Mouse (Mus musculus) natural killer cell, adult 2 months (primary cell): ENCODE results near the gene Socs2.
A peak's percentile ranks its signal among the peaks of the same experiment; 100 is the strongest.
"Not testable (repeated sequence)": the region's sequence is repeated elsewhere in the genome, so short reads cannot be mapped to it uniquely, and the experiment has no call there.

Source experiments
- DNase-seq, 2 experiments: peaks; one replicate each; pipeline ENCODE4 v3.0.0; 2022; ENCODE audit warnings: low spot score in 2 of 2

Socs2 gene

GRCm38 (mm10) chr10:95394819-95395812 is 21.9 kb downstream of the Socs2 start:
- no peak for DNase-seq

DNA sequence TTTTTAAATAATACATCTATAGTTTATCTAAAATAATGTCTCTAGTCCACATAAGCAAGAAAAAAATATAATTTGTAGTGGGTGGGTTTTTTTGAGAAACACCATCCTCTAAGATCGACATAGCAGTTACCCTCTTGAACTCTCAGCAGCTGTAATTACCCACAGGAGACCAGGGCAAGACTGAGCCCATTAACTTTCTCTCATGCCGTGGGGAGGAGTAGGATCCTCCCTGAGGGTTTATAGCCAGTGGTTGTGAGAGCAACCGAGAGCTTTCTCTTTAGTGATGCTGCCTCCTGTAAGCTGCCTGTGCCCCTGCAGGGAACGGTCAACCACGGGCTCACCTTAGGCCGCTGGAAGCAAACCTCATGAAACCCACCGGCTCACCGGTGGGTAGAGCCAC is 24.9 kb downstream of the Socs2 start:
- no peak for DNase-seq

DNA sequence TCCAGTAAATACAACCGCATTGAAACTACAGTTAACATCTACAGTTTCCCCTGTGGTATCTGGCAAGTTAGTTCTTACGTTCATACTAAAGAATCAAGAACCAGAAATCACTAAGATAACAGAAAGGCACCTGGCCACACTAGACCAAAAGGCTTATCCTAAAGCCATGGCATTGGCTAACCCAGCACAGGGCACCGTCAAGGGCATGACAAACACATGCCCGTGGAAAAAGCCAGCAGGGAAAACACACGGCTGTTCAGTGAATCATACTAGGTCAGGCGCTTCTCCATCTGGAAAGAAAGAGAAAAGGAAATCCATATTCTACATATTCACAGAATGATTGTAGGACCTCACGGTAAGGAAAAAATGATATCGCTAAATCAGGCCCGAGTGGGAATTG is 26.1 kb downstream of the Socs2 start:
- no peak for DNase-seq

GRCm38 (mm10) chr10:95389805-95390204 is 27.2 kb downstream of the Socs2 start:
- not testable (repeated sequence) for DNase-seq

DNA sequence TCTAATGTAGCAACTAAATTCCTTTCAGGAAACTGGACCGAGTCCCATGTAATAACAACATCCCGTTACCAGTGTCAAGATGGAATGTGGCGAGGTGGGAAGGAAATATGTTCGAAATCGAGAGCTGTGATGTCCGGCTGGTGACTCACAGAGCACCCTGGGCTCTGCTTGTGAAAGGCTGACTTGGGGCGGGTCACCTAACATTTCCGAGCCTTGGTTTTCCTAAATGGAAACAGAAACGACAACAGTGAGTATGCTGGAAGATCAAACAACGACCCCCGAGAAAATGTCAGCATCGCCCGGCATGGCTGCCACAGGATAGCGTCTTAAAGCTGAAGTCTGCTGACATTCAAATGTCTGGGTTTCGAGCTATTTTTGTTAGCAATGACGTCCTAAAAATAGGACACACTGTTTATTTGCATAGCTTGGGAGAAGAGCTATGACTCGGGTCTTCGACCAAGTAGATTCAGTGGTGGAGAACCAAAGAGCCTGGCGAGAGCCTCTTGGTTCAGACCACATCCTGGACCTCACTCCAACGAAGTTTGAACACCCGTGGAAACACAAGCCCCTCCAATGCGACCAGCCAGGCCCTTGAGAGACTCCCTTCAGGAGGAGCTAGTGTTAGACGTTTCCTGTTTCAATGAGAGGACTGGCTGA is 28.0 kb downstream of the Socs2 start:
- DNase-seq = peak in 1 of 2 experiments; percentile 51

- no peak for DNase-seq
These were observed 30.5 kb downstream of the Socs2 start for GRCm38 (mm10) chr10:95386527-95386926.

- no peak for DNase-seq
These were observed 31.2 kb downstream of the Socs2 start for GRCm38 (mm10) chr10:95385801-95386203.

GRCm38 (mm10) chr10:95385081-95385480 is 31.9 kb downstream of the Socs2 start:
- no peak for DNase-seq

DNA sequence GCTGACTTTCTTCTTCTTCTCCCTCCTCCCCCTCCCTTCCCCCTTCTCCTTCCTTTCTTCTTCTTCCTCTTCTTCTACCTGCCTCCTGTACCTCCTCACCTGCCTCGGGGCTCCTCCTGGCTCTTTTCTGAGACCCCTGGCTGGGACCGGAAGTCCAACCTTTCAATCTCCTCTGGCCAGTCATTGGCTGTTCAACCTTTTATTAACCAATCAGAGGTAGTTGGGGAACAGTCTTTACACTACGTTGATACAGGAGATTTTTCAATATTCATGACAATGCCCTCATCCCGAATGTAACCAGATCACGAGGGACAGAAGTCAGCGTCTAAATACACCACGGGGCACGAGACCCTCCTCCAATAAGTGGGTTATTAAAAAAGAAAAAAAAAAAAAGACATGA is 32.5 kb downstream of the Socs2 start:
- no peak for DNase-seq

GRCm38 (mm10) chr10:95373340-95373739 is 43.6 kb downstream of the Socs2 start:
- DNase-seq = no peak

DNA sequence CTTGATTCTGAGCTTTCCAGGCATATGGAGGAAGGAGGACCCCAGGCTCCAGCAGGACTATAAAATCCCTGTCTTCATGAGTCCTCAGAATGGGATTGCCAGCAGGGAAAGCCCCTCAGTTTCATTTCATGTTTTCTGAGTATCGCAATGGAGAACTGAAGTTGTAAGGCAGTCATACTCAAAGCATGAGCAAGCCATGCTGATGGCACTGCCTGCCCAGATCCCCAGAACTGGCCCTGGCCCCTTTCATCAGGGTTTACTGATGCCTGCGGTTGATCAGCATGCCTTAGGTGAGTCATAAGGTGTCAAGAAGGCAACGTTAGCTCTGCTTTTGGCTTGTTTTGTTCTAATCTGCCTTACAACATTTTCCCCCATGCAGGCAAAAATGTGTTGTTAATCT is 45.0 kb downstream of the Socs2 start:
- peak in 1 of 2 experiments; percentile 61 for DNase-seq

DNA sequence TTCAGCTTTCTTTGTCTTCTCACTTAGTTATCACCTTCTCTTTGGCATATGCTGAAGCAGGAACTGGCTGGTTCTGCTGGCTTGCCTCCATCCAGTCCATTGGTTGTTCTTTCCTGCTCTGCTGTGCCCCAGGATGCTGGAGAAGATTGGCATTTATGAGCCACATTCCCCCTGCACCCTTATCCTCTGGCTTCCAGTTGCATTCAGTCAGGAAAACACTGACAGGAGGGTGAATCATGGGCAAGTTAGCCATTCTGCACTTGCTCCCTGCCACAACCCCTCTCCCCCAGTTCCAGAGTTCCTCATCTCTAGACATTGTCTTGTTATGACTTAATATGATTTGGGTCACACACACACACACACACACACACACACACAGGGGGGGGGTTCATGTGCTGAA is 47.8 kb downstream of the Socs2 start:
- DNase-seq = no peak

- no peak for DNase-seq
These were observed 48.8 kb downstream of the Socs2 start for GRCm38 (mm10) chr10:95368151-95368550.

DNA sequence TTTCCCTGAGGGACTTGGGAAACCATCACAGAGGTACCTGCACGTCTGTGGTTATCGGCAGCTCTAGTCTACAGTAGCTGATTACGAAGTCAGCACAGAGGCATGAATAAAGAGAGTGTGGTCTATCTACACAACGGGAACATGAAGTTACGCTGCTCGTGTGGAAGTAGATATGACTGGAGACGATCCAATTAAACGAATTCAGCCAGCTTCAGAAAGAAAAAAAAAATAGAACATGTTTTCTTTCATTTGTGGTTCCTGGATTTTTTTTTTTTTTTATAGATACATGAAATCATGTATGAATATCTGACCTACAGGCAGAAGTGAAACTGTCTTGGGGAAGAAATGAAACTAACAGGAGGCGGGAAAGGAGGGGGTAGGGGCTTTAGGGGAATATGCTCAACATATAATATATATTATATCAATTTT is 49.3 kb downstream of the Socs2 start:
- peak in 1 of 2 experiments; percentile 19 for DNase-seq

- DNase-seq = no peak
These were observed 49.7 kb downstream of the Socs2 start for GRCm38 (mm10) chr10:95367241-95367640.

- no peak for DNase-seq
These were observed 54.7 kb downstream of the Socs2 start for GRCm38 (mm10) chr10:95362326-95362725.

DNA sequence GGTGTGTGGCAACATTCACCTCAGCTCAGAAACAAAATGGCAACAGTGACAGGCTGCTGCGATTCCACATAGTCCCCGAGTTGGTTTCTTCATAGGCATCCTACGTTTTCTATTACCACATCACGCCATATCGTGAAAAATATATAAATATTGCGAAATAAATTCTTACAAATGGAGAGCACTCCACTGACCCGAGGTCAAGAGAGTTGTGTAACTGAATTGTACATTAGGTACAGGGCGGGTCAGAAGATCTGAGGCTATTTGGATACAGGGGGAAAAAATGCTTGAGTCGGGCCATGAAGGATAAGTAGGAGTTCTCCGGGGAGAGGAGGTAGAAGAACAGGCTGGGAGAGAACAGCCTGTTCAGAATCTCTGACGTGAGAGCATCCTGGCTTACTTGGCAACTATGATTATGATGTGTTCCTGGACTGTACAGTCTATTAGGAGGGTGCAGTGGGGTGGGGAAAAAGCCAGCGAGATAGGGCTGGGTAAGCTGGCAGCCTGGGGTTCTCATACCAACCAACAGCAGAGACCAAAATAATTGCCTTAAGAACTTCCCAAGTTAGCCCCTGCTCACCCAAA is 55.6 kb downstream of the Socs2 start:
- no peak for DNase-seq

DNA sequence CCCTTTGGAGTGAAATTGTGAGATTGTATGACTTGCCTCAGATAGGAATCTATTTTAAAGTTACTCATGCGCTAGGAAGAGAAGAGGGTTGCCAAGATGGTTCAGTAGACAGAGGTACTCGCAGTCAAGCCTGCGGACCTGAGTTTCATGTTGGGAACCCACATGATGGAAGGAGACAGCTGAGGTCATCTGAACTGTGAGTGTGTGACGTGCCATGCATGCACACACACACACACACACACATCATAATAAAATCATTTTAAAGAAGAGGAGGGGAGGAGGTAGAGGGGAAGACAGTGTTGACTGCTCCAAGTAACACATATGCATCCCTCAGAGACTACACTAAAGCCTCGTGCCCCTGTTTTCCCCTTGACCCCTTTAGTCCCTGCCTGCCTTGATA is 56.9 kb downstream of the Socs2 start:
- no peak for DNase-seq

- DNase-seq = peak in 1 of 2 experiments; percentile 22
These were observed 59.3 kb downstream of the Socs2 start for GRCm38 (mm10) chr10:95357721-95358120.

DNA sequence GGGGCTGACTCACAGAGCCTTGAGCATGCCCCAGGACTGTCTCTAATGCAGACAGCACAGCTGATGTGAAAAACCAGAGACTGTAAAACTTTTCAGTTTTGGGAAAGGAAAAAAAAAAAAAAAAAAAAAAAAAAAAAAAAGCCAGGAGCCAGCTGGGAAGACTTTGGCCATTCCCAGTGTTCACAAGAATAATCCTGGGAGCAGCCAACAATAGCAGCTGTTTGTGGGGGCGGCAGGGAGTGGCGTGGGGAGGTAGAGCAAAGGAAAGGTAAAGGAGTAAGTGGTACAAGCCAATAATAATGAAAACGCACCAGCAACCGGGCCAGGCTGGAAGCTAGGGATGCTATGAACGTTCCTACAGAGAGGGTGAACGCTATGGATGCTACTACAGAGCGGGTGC is 60.3 kb downstream of the Socs2 start:
- no peak for DNase-seq

- DNase-seq = no peak
These were observed 61.2 kb downstream of the Socs2 start for GRCm38 (mm10) chr10:95355678-95356268.

- DNase-seq = no peak
These were observed 62.3 kb downstream of the Socs2 start for GRCm38 (mm10) chr10:95354673-95355072.
